Mouse (Mus musculus) E14TG2a.4 (cell line): Measurements from ENCODE around the gene Tbc1d14.

ENCODE experiments used
- H3K27me3 ChIP-seq: 2 replicates; pipeline ENCODE4 v1.6.1; 2014; ENCODE audit warnings: low read length, control low read depth; ENCODE audit not compliant: insufficient read depth
- H3K36me3 ChIP-seq: 2 replicates; pipeline ENCODE4 v1.6.1; 2014; ENCODE audit warnings: low read length, control low read depth; ENCODE audit not compliant: insufficient read depth
- H3K4me1 ChIP-seq: replicated peaks from 2 replicates; pipeline ENCODE4 v1.6.1; 2014; ENCODE audit warnings: low read depth, low read length, control low read depth
- H3K4me3 ChIP-seq: replicated peaks from 2 replicates; pipeline ENCODE4 v1.5.1; 2014; ENCODE audit warnings: mild to moderate bottlenecking, low read length
- H3K9me3 ChIP-seq: 2 replicates; pipeline ENCODE4 v1.6.1; 2014; ENCODE audit warnings: low read length, control low read depth
- CTCF ChIP-seq: conservative IDR thresholded peaks from 2 replicates; pipeline ENCODE4 v1.5.1; 2014; ENCODE audit warnings: low read length
- NANOG ChIP-seq: IDR thresholded peaks from 2 replicates; pipeline ENCODE4 v1.6.1; 2014; ENCODE audit warnings: borderline replicate concordance, low read length, mixed read lengths
- POU5F1 ChIP-seq: IDR thresholded peaks from 2 replicates; pipeline ENCODE4 v1.6.1; 2014; ENCODE audit warnings: low read length, borderline replicate concordance

Tbc1d14 gene

GRCm38 (mm10) chr5:36525216-36525615, 67.9 kb downstream of the Tbc1d14 start:
- Histone ChIP-seq H3K9me3 (no peaks in the 10 kb centered on the region), H3K36me3 (peaks cover 78% of the 10 kb centered on the region), H3K4me1 (peaks cover 22% of the 10 kb centered on the region), H3K4me3 (no peak overlapping the region), H3K27me3 (no peaks in the 10 kb centered on the region)
- TF ChIP-seq NANOG (no peak), POU5F1 (no peak), CTCF (no peak)

DNA sequence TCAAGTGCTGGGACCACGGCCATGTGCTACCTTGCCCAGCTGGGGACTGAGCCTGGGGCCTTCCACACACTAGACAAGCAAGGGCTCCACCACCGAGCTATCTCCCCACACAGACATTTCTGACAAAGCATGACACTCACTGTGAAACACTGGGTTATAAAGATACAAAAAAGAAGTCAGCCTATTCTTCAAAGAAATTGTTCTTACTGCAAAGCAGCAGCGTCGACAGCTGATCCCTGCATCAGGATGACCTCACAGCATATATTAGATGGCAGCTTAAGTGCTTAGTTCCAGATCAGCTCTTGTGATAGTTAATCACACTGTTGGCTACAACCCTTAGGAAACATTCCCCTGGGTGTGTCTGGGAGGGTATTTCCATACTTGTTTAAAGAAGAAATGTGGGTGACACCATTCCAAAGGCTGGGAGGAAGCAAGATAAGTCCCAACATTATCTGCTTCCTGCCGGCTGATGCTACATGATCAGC, 69.8 kb downstream of the Tbc1d14 start:
- peaks cover 7% of the 10 kb centered on the region; the same call in 1 of the 2 replicates for H3K4me1 ChIP-seq
- H3K9me3 ChIP-seq: no peaks in the 10 kb centered on the region
- TF ChIP-seq POU5F1: no peak
- TF ChIP-seq CTCF: no peak
- TF ChIP-seq NANOG: no peak
- H3K27me3 ChIP-seq: no peaks in the 10 kb centered on the region
- no peak overlapping the region for H3K4me3 ChIP-seq
- peaks cover 96% of the 10 kb centered on the region for H3K36me3 ChIP-seq

DNA sequence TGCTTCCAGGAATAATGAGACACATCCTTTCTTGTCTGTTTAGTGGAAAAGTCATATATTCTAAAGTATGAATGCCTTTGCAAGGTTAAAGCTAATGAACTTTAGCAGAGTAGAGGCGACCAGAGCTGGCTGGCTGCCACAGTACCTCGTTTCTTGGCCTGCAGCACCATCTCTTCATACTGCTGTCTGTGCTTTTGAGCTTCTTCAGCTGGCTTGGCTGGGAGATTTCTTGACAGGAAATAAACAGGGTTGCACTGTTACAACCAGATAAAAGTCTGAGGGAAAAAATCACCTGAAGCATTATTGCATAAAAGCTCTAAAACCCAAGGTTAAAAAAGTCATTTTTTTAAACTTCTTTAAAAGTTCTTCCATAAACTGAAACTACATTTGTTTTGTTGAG, 70.3 kb downstream of the Tbc1d14 start:
- no peak for TF ChIP-seq NANOG
- TF ChIP-seq CTCF: no peak
- no peak for TF ChIP-seq POU5F1
- Histone ChIP-seq H3K4me3 (no peak overlapping the region), H3K4me1 (peaks cover 2% of the 10 kb centered on the region; the same call in 1 of the 2 replicates), H3K36me3 (peaks cover 97% of the 10 kb centered on the region), H3K27me3 (no peaks in the 10 kb centered on the region), H3K9me3 (no peaks in the 10 kb centered on the region)

GRCm38 (mm10) chr5:36519751-36520150, 73.3 kb downstream of the Tbc1d14 start:
- no peak for TF ChIP-seq NANOG
- Histone ChIP-seq H3K4me3 (no peak overlapping the region), H3K9me3 (no peaks in the 10 kb centered on the region), H3K4me1 (no peaks in the 10 kb centered on the region), H3K36me3 (peaks cover 99% of the 10 kb centered on the region), H3K27me3 (no peaks in the 10 kb centered on the region)

- H3K27me3 ChIP-seq: no peaks in the 10 kb centered on the region
- peaks cover 94% of the 10 kb centered on the region for H3K36me3 ChIP-seq
- no peak overlapping the region for H3K4me3 ChIP-seq
- TF ChIP-seq POU5F1 (no peak), NANOG (no peak), CTCF (no peak)
- H3K4me1 ChIP-seq: no peaks in the 10 kb centered on the region
- H3K9me3 ChIP-seq: no peaks in the 10 kb centered on the region
These were observed 75.5 kb downstream of the Tbc1d14 start for GRCm38 (mm10) chr5:36517596-36517995.

- peaks cover 94% of the 10 kb centered on the region for H3K36me3 ChIP-seq
- H3K9me3 ChIP-seq: no peaks in the 10 kb centered on the region
- no peak for TF ChIP-seq NANOG
These were observed 77.5 kb downstream of the Tbc1d14 start for GRCm38 (mm10) chr5:36515558-36515957.

DNA sequence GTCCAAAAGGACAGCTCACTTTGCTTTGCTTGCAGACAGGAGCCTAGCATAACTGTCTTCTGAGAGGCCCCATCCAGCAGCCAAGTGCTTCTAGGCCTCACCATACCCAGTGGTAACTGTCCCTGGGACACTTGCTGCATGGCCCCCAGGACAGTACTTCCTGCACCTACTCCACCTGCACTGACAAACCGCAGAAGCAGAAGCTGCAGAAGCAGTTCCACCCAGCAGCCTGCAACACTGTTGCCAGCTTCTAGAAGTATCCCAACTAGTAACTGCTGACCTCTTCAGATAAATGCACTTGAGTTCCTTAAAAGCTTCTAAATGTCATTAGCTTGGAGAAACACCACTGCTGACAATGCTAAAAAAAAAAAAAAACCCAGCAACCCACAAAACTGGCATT, 78.0 kb downstream of the Tbc1d14 start:
- Histone ChIP-seq H3K9me3 (no peaks in the 10 kb centered on the region), H3K36me3 (peaks cover 94% of the 10 kb centered on the region), H3K27me3 (no peaks in the 10 kb centered on the region), H3K4me1 (no peaks in the 10 kb centered on the region), H3K4me3 (no peak overlapping the region)
- TF ChIP-seq POU5F1 (no peak), CTCF (no peak), NANOG (no peak)

More at GRCm38 (mm10) chr5:36515558-36515957, 77.5 kb downstream of the Tbc1d14 start:
- Histone ChIP-seq H3K4me1 (no peaks in the 10 kb centered on the region), H3K27me3 (no peaks in the 10 kb centered on the region), H3K4me3 (no peak overlapping the region)

DNA sequence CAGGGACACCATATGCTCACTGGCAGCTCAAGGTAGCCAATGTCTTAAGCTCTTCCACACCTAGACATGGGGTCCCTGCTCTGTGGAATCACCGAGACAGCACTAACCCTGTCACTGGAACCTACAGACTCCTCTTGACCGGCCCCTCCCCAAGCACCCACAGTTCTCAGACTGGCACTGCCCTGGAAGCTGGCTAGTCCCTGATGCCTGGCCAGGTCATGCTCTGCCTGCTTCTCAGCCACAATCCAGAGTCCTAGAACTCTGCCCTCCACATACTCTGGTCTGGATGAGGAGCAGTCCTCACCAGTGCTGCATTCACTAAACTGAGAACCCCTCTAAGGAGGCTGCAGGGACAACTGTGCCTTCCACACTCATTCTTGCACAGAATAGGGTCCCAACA, 82.1 kb downstream of the Tbc1d14 start:
- TF ChIP-seq POU5F1 (no peak), CTCF (no peak), NANOG (no peak)

GRCm38 (mm10) chr5:36508351-36508750, 84.7 kb downstream of the Tbc1d14 start:
- no peak overlapping the region for H3K4me3 ChIP-seq
- H3K36me3 ChIP-seq: peaks cover 100% of the 10 kb centered on the region
- no peaks in the 10 kb centered on the region for H3K9me3 ChIP-seq
- peaks cover 11% of the 10 kb centered on the region for H3K4me1 ChIP-seq
- no peak for TF ChIP-seq NANOG
- no peak for TF ChIP-seq CTCF
- no peak for TF ChIP-seq POU5F1
- H3K27me3 ChIP-seq: no peaks in the 10 kb centered on the region

More for the DNA sequence above, 82.1 kb downstream of the Tbc1d14 start:
- Histone ChIP-seq H3K4me1 (peaks cover 1% of the 10 kb centered on the region; the same call in 1 of the 2 replicates), H3K9me3 (no peaks in the 10 kb centered on the region), H3K4me3 (no peak overlapping the region), H3K36me3 (peaks cover 95% of the 10 kb centered on the region), H3K27me3 (no peaks in the 10 kb centered on the region)
